31 mouse cellular contexts compared by ENCODE assay signal in genomic region chr9:99603566-99603965, GRCm38 (mm10). TPM values are rescaled to one million over a fixed set of nuclear protein-coding genes. Genes with fewer than 3 reads are reported as not detected.
DNase-seq lines count a peak whose midpoint lies in the region; ATAC-seq and TF ChIP-seq lines count a peak whose summit lies in the region.
"Had no signal": no experiment of that assay in that cellular context is flagged by ENCODE, and none has a peak within 500 bp of the region (broad histone marks: within the 10 kb centered on the region; RNA-seq: fewer than 3 reads in every experiment).

No protein-coding gene starts in this region.

- H3K4me1 ChIP-seq in intestine, embryonic 14.5 days (replicated peaks; ENCODE audit: control insufficient read depth, insufficient read depth, low read length), result no peaks in the 10 kb centered on the region
- H3K4me1 ChIP-seq in intestine, embryonic 15.5 days (replicated peaks), result no peaks in the 10 kb centered on the region
- H3K4me1 ChIP-seq: embryonic facial prominence, embryonic 13.5 days; forebrain, embryonic 13.5 days; heart, embryonic 15.5 days had no signal

- H3K9me3 ChIP-seq in intestine, embryonic 14.5 days (ENCODE audit: control insufficient read depth, low read length), result no peaks in the 10 kb centered on the region
- H3K9me3 ChIP-seq in intestine, embryonic 15.5 days, result no peaks in the 10 kb centered on the region
- H3K9me3 ChIP-seq: forebrain, embryonic 13.5 days; heart, embryonic 12.5 days; heart, embryonic 15.5 days had no signal

- no peak overlapping the region for H3K4me2 ChIP-seq in intestine, embryonic 14.5 days (ENCODE audit: low read length)
- H3K4me2 ChIP-seq in intestine, embryonic 15.5 days (replicated peaks), result no peak overlapping the region
- H3K4me2 ChIP-seq: embryonic facial prominence, embryonic 13.5 days; forebrain, embryonic 13.5 days; heart, embryonic 12.5 days; heart, embryonic 15.5 days; hindbrain, embryonic 14.5 days had no signal

- no peak for ATAC-seq in intestine, embryonic 14.5 days (replicated peaks; ENCODE audit: low FRiP score, low TSS enrichment, low read depth)
- ATAC-seq in intestine, embryonic 15.5 days, result no peak
- peak; percentile 44 for ATAC-seq in Patski
- ATAC-seq: activated CD4-positive, CD25-positive, alpha-beta regulatory T cell, adult 4 months; forebrain, embryonic 13.5 days; forebrain, embryonic 16.5 days; hindbrain, postnatal 0 days; inflammation-experienced regulatory T-cells, adult 6 months had no signal

- 64% methylated on average over 2 of the region's 2 CpGs for WGBS in intestine, embryonic 14.5 days
- WGBS in intestine, embryonic 15.5 days, result 62% methylated on average over 2 of the region's 2 CpGs

- no peak overlapping the region for H3K9ac ChIP-seq in intestine, embryonic 14.5 days (ENCODE audit: low read length)
- no peak overlapping the region for H3K9ac ChIP-seq in intestine, embryonic 15.5 days
- H3K9ac ChIP-seq: embryonic facial prominence, embryonic 13.5 days; forebrain, embryonic 13.5 days; heart, embryonic 12.5 days; heart, embryonic 15.5 days; hindbrain, embryonic 14.5 days had no signal

- no peak overlapping the region for H3K4me3 ChIP-seq in intestine, embryonic 14.5 days (ENCODE audit: low read depth, low read length)
- no peak overlapping the region for H3K4me3 ChIP-seq in intestine, embryonic 15.5 days (replicated peaks)
- H3K4me3 ChIP-seq: embryonic facial prominence, embryonic 13.5 days; erythroblast, embryonic 14.5 days; forebrain, embryonic 13.5 days; gastrocnemius, adult 2 months; heart, embryonic 12.5 days; heart, embryonic 15.5 days had no signal

- peak; percentile 18 for DNase-seq in intestine, embryonic 14.5 days (ENCODE audit: low spot score)
- peak; percentile 25 for DNase-seq in Muller cell, postnatal 12 days (ENCODE audit: inconsistent ontology term)
- no peak for DNase-seq in Patski (ENCODE audit: low read depth, low spot score)
- DNase-seq in retina, embryonic 14.5 days (ENCODE audit: low spot score), result peak; percentile 25
- no peak for DNase-seq in natural killer cell, adult 2 months (ENCODE audit: low spot score in 2 of 2)
- DNase-seq in embryo, embryonic 9.5 days (ENCODE audit: extremely low spot score), result no peak
- no peak for DNase-seq in thymus, postnatal 10 days (ENCODE audit: low spot score in 2 of 2)
- DNase-seq: adrenal gland, postnatal 10 days; adrenal gland, postnatal 36 days; cerebellum, adult 18-20 months; cerebellum, adult 9-10 months; cerebellum, postnatal 25 days; embryo, embryonic 11 days; gastrocnemius, adult 2 months; gastrocnemius, postnatal 14 days; heart, adult 18-20 months; heart, postnatal 10 days; heart, postnatal 4 days; kidney, adult 11 months had no signal

- H3K27me3 ChIP-seq in intestine, embryonic 14.5 days (replicated peaks; ENCODE audit: control insufficient read depth, insufficient read depth, low read length), result no peaks in the 10 kb centered on the region
- H3K27me3 ChIP-seq in intestine, embryonic 15.5 days (replicated peaks), result no peaks in the 10 kb centered on the region
- H3K27me3 ChIP-seq in Patski, result no peaks in the 10 kb centered on the region
- H3K27me3 ChIP-seq: embryonic facial prominence, embryonic 13.5 days; forebrain, embryonic 13.5 days; heart, embryonic 12.5 days; heart, embryonic 15.5 days had no signal

- no peak for TF ChIP-seq CTCF in Patski (IDR thresholded peaks at IDR 0.05)

- POLR2A ChIA-PET in Patski (lab: Charles Lee), result no interaction called here

- no peaks in the 10 kb centered on the region for H3K36me3 ChIP-seq in intestine, embryonic 14.5 days (ENCODE audit: control insufficient read depth, insufficient read depth, low read length)
- no peaks in the 10 kb centered on the region for H3K36me3 ChIP-seq in intestine, embryonic 15.5 days
- H3K36me3 ChIP-seq: embryonic facial prominence, embryonic 13.5 days; heart, embryonic 12.5 days; heart, embryonic 15.5 days had no signal

- CTCF ChIA-PET in Patski (lab: Charles Lee), result interaction anchor here (0.9 kb wide), 1 partner anchor 16 kb away, joined by 3 read pairs; no protein-coding TSS in a partner anchor

- in situ Hi-C loops in Patski (cut with MboI; ENCODE audit: low pct_unique_long_range_greater_than_20kb), result no loop called here

- no peak overlapping the region for H3K27ac ChIP-seq in intestine, embryonic 14.5 days (ENCODE audit: low read depth)
- H3K27ac ChIP-seq in intestine, embryonic 15.5 days, result no peak overlapping the region
- H3K27ac ChIP-seq: embryonic facial prominence, embryonic 13.5 days; forebrain, embryonic 13.5 days; gastrocnemius, adult 2 months; heart, embryonic 15.5 days; hindbrain, embryonic 14.5 days; hindbrain, postnatal 0 days had no signal

RNA-seq across cellular contexts. Expression of gene A4gnt, which starts 8.7 kb away (rescaled TPM):
- 0.08 and 0.12 TPM in 2 replicates for polyA plus RNA-seq in intestine, embryonic 14.5 days (2014; fragmentation: Nextera tagmentation; extraction: Ambion mirVana)
- polyA plus RNA-seq in intestine, embryonic 15.5 days (2015; fragmentation: Nextera tagmentation; extraction: Ambion mirVana), result 0.92 and 0.96 TPM in 2 replicates
- not detected for polyA plus RNA-seq in Patski (2021)
- polyA plus RNA-seq: activated CD4-positive, CD25-positive, alpha-beta regulatory T cell, adult 4 months; embryonic facial prominence, embryonic 13.5 days; erythroblast, embryonic 14.5 days; forebrain, embryonic 13.5 days; forebrain, embryonic 16.5 days; heart, embryonic 12.5 days; heart, embryonic 15.5 days; hindbrain, embryonic 11.5 days; hindbrain, embryonic 14.5 days; hindbrain, postnatal 0 days; inflammation-experienced regulatory T-cells, adult 6 months had no signal

RNA-seq across cellular contexts. Expression of gene Dzip1l, which starts 25.7 kb away (rescaled TPM):
- 14.3 and 15.1 TPM in 2 replicates for polyA plus RNA-seq in intestine, embryonic 14.5 days (2014; fragmentation: Nextera tagmentation; extraction: Ambion mirVana)
- 11.7 and 13.4 TPM in 2 replicates for polyA plus RNA-seq in intestine, embryonic 15.5 days (2015; fragmentation: Nextera tagmentation; extraction: Ambion mirVana)
- polyA plus RNA-seq in Patski (2021), result 27.8 TPM
- polyA plus RNA-seq: inflammation-experienced regulatory T-cells, adult 6 months had no signal

RNA-seq across cellular contexts. Expression of gene Dbr1, which starts 28.0 kb away (rescaled TPM):
- polyA plus RNA-seq in intestine, embryonic 14.5 days (2014; fragmentation: Nextera tagmentation; extraction: Ambion mirVana), result 27.8 TPM in 2 replicates
- polyA plus RNA-seq in intestine, embryonic 15.5 days (2015; fragmentation: Nextera tagmentation; extraction: Ambion mirVana), result 27.9 and 28.2 TPM in 2 replicates
- 18.6 TPM for polyA plus RNA-seq in Patski (2021)

RNA-seq across cellular contexts. Expression of gene Armc8, which starts 34.9 kb away (rescaled TPM):
- polyA plus RNA-seq in intestine, embryonic 14.5 days (2014; fragmentation: Nextera tagmentation; extraction: Ambion mirVana), result 28.9 and 32.5 TPM in 2 replicates
- 26.9 and 27.9 TPM in 2 replicates for polyA plus RNA-seq in intestine, embryonic 15.5 days (2015; fragmentation: Nextera tagmentation; extraction: Ambion mirVana)
- polyA plus RNA-seq in Patski (2021), result 22.6 TPM

Comparison
In these comparisons a context has a peak if more than half of its experiments do, and no peak if none do; other contexts are left out.
1. DNase-seq: peak in intestine, embryonic 14.5 days (single experiment), Muller cell, postnatal 12 days (single experiment) and retina, embryonic 14.5 days (single experiment); none in Patski (single experiment), natural killer cell, adult 2 months (0 of 2), embryo, embryonic 9.5 days (single experiment) and thymus, postnatal 10 days (0 of 2).